Mouse (Mus musculus) intestine, embryonic 14.5 days (tissue): ENCODE measurements around the gene Il6ra. TPM values are rescaled to one million over a fixed set of nuclear protein-coding genes. Genes with fewer than 3 reads are reported as not detected.

Experiments used
- ATAC-seq: fragments of 200-750 bp; cut with Nextera tagmentation; replicated peaks from 2 replicates; pipeline ENCODE4 v1.8.0; 2017; ENCODE audit warnings: low read depth, moderate number of reproducible peaks, moderate TSS enrichment, moderate library complexity; ENCODE audit not compliant: low FRiP score, low TSS enrichment
- DNase-seq: peaks from one replicate; pipeline ENCODE4 v3.0.0-alpha.2; 2018; ENCODE audit warnings: low spot score
- H3K27ac ChIP-seq: fragments of 300-500 bp; sonication (generic); 2 replicates; pipeline ENCODE4 v1.5.1; 2014; ENCODE audit warnings: low read depth, mild to moderate bottlenecking, control low read depth
- H3K27me3 ChIP-seq: fragments of 300-500 bp; sonication (generic); replicated peaks from 2 replicates; pipeline ENCODE4 v1.6.1; 2014; ENCODE audit warnings: low read length, control low read depth; ENCODE audit not compliant: control insufficient read depth, insufficient read depth
- H3K36me3 ChIP-seq: fragments of 300-500 bp; sonication (generic); 2 replicates; pipeline ENCODE4 v1.6.1; 2014; ENCODE audit warnings: low read length, control low read depth; ENCODE audit not compliant: control insufficient read depth, insufficient read depth
- H3K4me1 ChIP-seq: fragments of 300-500 bp; sonication (generic); replicated peaks from 2 replicates; pipeline ENCODE4 v1.6.1; 2014; ENCODE audit warnings: low read length, control low read depth, mixed read lengths; ENCODE audit not compliant: control insufficient read depth, insufficient read depth
- H3K4me2 ChIP-seq: fragments of 300-500 bp; sonication (generic); 2 replicates; pipeline ENCODE4 v1.6.1; 2014; ENCODE audit warnings: low read length
- H3K4me3 ChIP-seq: fragments of 300-500 bp; sonication (generic); 2 replicates; pipeline ENCODE4 v1.5.1; 2014; ENCODE audit warnings: low read depth, low read length, control low read depth, mixed read lengths
- H3K9ac ChIP-seq: fragments of 300-500 bp; sonication (generic); 2 replicates; pipeline ENCODE4 v1.6.1; 2014; ENCODE audit warnings: mild to moderate bottlenecking, low read length
- H3K9me3 ChIP-seq: fragments of 300-500 bp; sonication (generic); 2 replicates; pipeline ENCODE4 v1.6.1; 2016; ENCODE audit warnings: low read length, control low read depth; ENCODE audit not compliant: control insufficient read depth
- WGBS: fragments of 180-500 bp; shearing (Covaris S2); extraction: QIAGEN DNeasy Blood & Tissue Kit; methylation state at CpG from one replicate; pipeline ENCODE4 v1.1.7; 2014; 5-methylcytosine and 5-hydroxymethylcytosine counted together
- polyA plus RNA-seq: library from polyadenylated mRNA; unstranded; fragments of >200 nt; fragmentation: Nextera tagmentation; extraction: Ambion mirVana; gene quantifications from 2 replicates; pipeline ENCODE4 v1.2.1, GENCODE M21; 2014

Il6ra gene
- polyA plus RNA-seq, 1 experiment from 2014 or later: 1.6 TPM

GRCm38 (mm10) chr3:89898870-89899510 is 14.0 kb downstream of the Il6ra start:
- Histone ChIP-seq H3K4me2 (no peak overlapping the region), H3K27me3 (no peaks in the 10 kb centered on the region), H3K36me3 (no peaks in the 10 kb centered on the region), H3K27ac (no peak overlapping the region), H3K9ac (no peak overlapping the region), H3K4me1 (peaks cover 7% of the 10 kb centered on the region; the same call in 1 of the 2 replicates), H3K9me3 (no peaks in the 10 kb centered on the region), H3K4me3 (no peak overlapping the region)
- ATAC-seq (no peak), DNase-seq (no peak)
- 56% methylated on average over 5 of the region's 5 CpGs for WGBS

DNA sequence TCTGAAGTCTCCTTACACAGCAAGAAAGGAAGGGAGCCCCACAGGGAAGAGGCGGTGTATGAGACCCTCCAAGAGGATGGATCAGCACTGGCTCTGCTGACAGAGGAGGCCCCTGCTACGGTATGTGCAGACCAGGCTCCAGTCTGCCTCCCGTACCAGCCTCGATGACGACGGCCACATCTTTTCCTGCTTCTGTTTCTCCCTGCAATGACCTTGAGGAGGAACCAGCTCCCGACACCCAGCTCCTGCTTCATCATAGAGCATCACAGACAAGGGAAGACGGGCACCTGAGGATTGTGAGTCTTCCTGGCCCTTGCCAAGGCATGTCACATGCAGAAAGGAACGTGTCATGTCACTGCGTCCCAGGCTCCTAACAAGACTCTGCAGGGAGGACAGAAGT is 15.0 kb downstream of the Il6ra start:
- peaks cover 7% of the 10 kb centered on the region; the same call in 1 of the 2 replicates for H3K4me1 ChIP-seq
- ATAC-seq: no peak
- WGBS: 69% methylated on average over 10 of the region's 10 CpGs

DNA sequence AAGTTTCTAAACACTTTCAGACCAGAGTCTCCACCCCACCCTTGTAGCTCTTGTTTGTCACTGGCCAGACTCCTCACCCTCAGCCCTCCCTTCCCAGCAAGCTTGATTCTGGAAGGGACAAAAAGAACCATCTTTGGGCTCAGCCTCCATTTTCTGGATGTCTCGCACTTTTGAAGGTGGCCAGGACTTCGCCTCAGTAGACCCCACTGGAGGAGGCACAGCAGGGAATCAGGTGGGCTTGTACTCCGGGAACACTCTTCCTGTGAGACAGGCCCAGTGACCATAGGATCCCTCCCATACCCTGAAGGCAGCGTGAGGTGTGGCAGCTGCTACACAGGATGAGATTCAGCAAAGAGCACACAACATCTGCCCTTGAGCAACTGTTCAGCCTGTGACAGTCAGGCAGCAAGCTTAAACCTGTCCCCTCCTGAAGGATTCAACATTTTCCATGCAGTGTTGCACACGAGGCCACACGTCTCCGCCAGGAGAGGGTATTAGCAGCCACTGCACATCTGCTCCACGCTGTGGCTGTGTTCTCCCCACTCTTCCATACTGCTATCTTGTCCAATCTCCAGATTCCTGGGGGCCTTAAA is 15.7 kb downstream of the Il6ra start:
- DNase-seq (no peak), ATAC-seq (no peak)
- H3K9me3 ChIP-seq: no peaks in the 10 kb centered on the region
- H3K4me2 ChIP-seq: no peak overlapping the region
- no peak overlapping the region for H3K9ac ChIP-seq
- H3K27me3 ChIP-seq: no peaks in the 10 kb centered on the region
- 70% methylated on average over 8 of the region's 8 CpGs for WGBS
- no peak overlapping the region for H3K4me3 ChIP-seq
- H3K36me3 ChIP-seq: no peaks in the 10 kb centered on the region
- H3K27ac ChIP-seq: no peak overlapping the region
- peaks cover 7% of the 10 kb centered on the region; the same call in 1 of the 2 replicates for H3K4me1 ChIP-seq

More for the DNA sequence above, 15.0 kb downstream of the Il6ra start:
- no peak overlapping the region for H3K9ac ChIP-seq
- no peak overlapping the region for H3K4me2 ChIP-seq
- no peak overlapping the region for H3K4me3 ChIP-seq
- no peaks in the 10 kb centered on the region for H3K9me3 ChIP-seq
- no peak overlapping the region for H3K27ac ChIP-seq
- no peaks in the 10 kb centered on the region for H3K27me3 ChIP-seq
- no peaks in the 10 kb centered on the region for H3K36me3 ChIP-seq
- DNase-seq: no peak

DNA sequence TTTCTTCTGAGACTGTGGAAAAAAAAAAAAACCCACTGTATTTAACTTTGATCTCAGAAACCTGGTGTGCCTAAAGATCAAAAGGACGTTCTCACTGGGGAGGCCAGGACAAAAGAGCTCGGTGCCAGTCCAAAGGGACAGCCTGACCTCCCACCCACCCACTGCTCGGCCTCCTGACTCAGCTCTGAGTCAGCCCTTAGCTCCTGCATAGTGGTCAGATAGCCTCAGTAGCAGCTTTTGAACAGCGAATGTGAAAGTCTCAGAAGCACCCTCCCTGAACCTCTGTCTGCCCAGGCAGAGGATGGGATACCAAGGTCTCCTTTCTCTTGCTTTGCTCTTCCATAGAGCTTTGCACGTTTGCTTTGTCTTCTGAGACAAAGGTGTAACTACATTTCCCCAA is 16.4 kb downstream of the Il6ra start:
- H3K9ac ChIP-seq: no peak overlapping the region
- no peaks in the 10 kb centered on the region for H3K27me3 ChIP-seq
- H3K4me3 ChIP-seq: no peak overlapping the region
- 33% methylated on average over 5 of the region's 5 CpGs for WGBS
- peaks cover 7% of the 10 kb centered on the region; the same call in 1 of the 2 replicates for H3K4me1 ChIP-seq
- H3K36me3 ChIP-seq: no peaks in the 10 kb centered on the region
- H3K9me3 ChIP-seq: no peaks in the 10 kb centered on the region
- DNase-seq (no peak), ATAC-seq (no peak)
- no peak overlapping the region for H3K4me2 ChIP-seq
- no peak overlapping the region for H3K27ac ChIP-seq

DNA sequence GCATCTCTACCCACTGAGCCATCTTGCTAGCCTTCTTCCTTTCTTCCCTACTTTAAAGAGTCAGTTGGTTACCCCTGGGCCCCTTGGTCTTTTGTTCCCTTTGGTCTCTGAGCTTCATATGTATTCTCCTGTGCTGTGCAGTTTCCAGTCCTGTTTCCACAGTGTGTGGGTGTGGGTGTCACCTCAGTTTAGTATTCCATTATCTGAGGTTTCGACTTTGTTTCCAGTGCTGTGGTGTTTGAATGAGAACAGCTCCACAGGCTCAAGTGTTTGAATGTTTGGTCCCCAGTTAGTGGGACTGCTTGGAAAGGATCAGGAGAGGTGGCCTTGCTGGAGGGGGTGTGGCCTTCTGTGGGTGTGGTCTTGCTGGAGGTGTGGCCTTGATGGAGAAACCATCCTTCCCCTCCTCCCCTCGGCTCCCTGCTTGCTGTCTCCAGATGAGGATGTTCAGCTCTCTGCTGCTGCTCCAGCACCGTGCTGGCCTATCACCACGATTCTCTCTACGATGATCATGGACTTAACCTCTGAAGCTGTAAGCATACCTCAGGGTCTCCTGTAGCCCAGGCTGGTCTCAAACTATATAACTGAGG is 20.4 kb downstream of the Il6ra start:
- no peaks in the 10 kb centered on the region for H3K27me3 ChIP-seq
- no peak overlapping the region for H3K4me2 ChIP-seq
- 0 out of 2 replicates have a peak, but pooled peaks cover under 1% of the 10 kb centered on the region for H3K4me1 ChIP-seq
- no peak overlapping the region for H3K9ac ChIP-seq
- no peak overlapping the region for H3K4me3 ChIP-seq
- no peaks in the 10 kb centered on the region for H3K9me3 ChIP-seq
- 84% methylated on average over 5 of the region's 5 CpGs for WGBS
- no peaks in the 10 kb centered on the region for H3K36me3 ChIP-seq
- DNase-seq (no peak), ATAC-seq (no peak)
- no peak overlapping the region for H3K27ac ChIP-seq

DNA sequence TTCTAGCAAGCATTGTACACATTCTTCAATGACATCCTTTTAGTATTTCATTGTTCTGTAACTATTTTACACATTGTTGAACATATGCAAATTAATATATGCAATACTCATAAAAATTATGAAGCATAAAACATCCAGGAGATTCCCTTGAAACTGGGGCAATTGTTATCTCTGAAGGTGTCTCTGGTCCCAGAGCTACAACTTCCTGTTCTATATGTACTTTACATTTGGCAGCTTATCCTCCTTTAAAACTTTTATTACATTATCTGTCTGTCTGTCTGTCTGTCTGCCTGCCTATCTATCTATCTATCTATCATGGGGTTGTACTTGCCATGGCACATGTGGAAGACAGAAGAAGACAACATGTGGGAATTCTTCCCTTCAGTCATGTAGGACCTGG is 21.3 kb downstream of the Il6ra start:
- Histone ChIP-seq H3K27ac (no peak overlapping the region), H3K4me1 (no peaks in the 10 kb centered on the region), H3K9ac (no peak overlapping the region), H3K27me3 (no peaks in the 10 kb centered on the region), H3K36me3 (no peaks in the 10 kb centered on the region), H3K4me2 (no peak overlapping the region), H3K9me3 (no peaks in the 10 kb centered on the region), H3K4me3 (no peak overlapping the region)
- ATAC-seq (no peak), DNase-seq (no peak)

DNA sequence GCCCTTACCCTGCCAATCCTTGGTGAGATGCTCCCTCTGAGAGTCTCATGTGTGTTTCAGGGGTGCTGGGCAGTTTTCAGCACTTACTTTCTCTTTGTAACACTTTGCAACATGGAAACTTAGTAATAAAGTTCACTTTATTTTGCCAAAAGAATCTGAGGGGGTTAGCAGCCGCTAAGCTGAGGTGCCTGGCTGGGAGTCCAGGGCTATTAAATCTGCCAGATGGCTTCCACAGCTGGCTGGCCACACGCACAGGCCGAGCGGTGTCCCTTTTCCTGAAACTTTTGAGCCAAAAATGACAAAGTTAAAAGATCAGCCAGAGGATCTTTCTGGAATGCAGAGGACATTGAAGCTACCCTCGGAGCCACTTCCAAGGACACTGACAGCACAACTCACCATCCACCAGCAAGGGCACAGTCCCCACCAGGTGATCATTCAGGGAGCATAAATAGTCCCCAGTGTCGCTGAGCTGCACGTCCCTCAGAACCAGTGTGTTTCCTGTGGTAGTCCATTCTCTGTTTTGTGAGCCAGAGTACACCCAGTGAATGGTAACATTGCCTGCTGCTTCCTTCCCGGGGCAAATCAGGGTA is 23.1 kb downstream of the Il6ra start:
- Histone ChIP-seq H3K9me3 (no peaks in the 10 kb centered on the region), H3K36me3 (no peaks in the 10 kb centered on the region), H3K27me3 (no peaks in the 10 kb centered on the region), H3K4me2 (no peak overlapping the region), H3K4me1 (no peaks in the 10 kb centered on the region), H3K27ac (no peak overlapping the region), H3K4me3 (no peak overlapping the region), H3K9ac (no peak overlapping the region)
- WGBS: 57% methylated on average over 8 of the region's 8 CpGs
- ATAC-seq (no peak), DNase-seq (no peak)

GRCm38 (mm10) chr3:89887582-89888230 is 25.3 kb downstream of the Il6ra start:
- no peak for ATAC-seq
- Histone ChIP-seq H3K27me3 (no peaks in the 10 kb centered on the region), H3K4me1 (no peaks in the 10 kb centered on the region), H3K36me3 (no peaks in the 10 kb centered on the region), H3K9me3 (no peaks in the 10 kb centered on the region), H3K9ac (no peak overlapping the region), H3K27ac (no peak overlapping the region), H3K4me3 (no peak overlapping the region), H3K4me2 (no peak overlapping the region)
- DNase-seq: no peak
- WGBS: 89% methylated on average over 7 of the region's 7 CpGs
